Mouse (Mus musculus): ENCODE measurements around the gene Zfp664.

Zfp664 gene

GRCm38 (mm10) chr5:124922356-124923352 is 60.2 kb downstream of the Zfp664 start:
- DNase-seq (ENCODE audit: low spot score), result no peak

- no peak for DNase-seq (ENCODE audit: low spot score)
Observed at GRCm38 (mm10) chr5:124929425-124930054, 67.0 kb downstream of the Zfp664 start.

- DNase-seq (ENCODE audit: low spot score), result no peak
Observed at GRCm38 (mm10) chr5:124930055-124930439, 67.6 kb downstream of the Zfp664 start.

- no peak for DNase-seq (ENCODE audit: low spot score)
Observed at GRCm38 (mm10) chr5:124930603-124931002, 68.1 kb downstream of the Zfp664 start.

- DNase-seq (ENCODE audit: low spot score), result no peak
Observed at GRCm38 (mm10) chr5:124931076-124931475, 68.6 kb downstream of the Zfp664 start.

GRCm38 (mm10) chr5:124934558-124934957 is 72.1 kb downstream of the Zfp664 start:
- DNase-seq (ENCODE audit: low spot score), result no peak

GRCm38 (mm10) chr5:124943181-124943792 is 80.8 kb downstream of the Zfp664 start:
- no peak for DNase-seq (ENCODE audit: low spot score)

GRCm38 (mm10) chr5:124943793-124944383 is 81.4 kb downstream of the Zfp664 start:
- no peak for DNase-seq (ENCODE audit: low spot score)

- no peak for DNase-seq (ENCODE audit: low spot score)
Observed at GRCm38 (mm10) chr5:124944384-124944783, 81.9 kb downstream of the Zfp664 start.

- DNase-seq (ENCODE audit: low spot score), result no peak
Observed at GRCm38 (mm10) chr5:124945046-124945445, 82.6 kb downstream of the Zfp664 start.

- no peak for DNase-seq (ENCODE audit: low spot score)
Observed at GRCm38 (mm10) chr5:124950623-124951278, 88.3 kb downstream of the Zfp664 start.

GRCm38 (mm10) chr5:124951333-124951732 is 88.8 kb downstream of the Zfp664 start:
- DNase-seq (ENCODE audit: low spot score), result no peak

All from c-Kit-positive CD71-positive TER-119-positive erythroid progenitor cells, embryonic 14.5 days (primary cell).